Mouse (Mus musculus): ENCODE measurements around the gene Scgb1c1.

The Scgb1c1 gene

GRCm38 (mm10) chr7:140843806-140844205, 1.5 kb upstream of the Scgb1c1 start:
- no peak for DNase-seq (ENCODE audit: low spot score in 2 of 2)

DNA sequence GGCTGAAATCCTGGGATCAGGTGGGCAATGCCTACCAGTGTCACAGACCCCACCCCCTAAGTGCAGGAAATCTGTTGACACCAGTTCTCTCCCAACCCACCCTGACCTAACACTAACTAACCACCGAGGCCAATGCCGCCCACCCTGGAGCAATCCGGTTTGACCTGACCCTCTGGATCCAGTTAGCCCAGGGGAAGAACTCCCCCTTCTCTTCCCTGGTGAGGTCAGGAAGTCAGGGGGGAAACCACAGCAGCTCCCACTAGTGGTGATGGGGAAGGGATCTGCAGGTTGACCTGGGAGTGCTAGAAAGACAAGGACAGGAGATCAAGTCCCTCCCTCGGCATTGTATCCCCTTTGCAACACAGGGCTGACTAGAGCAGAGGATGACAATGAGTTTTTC, 336 bp downstream of the Scgb1c1 start:
- DNase-seq (ENCODE audit: low spot score in 2 of 2) = no peak

DNA sequence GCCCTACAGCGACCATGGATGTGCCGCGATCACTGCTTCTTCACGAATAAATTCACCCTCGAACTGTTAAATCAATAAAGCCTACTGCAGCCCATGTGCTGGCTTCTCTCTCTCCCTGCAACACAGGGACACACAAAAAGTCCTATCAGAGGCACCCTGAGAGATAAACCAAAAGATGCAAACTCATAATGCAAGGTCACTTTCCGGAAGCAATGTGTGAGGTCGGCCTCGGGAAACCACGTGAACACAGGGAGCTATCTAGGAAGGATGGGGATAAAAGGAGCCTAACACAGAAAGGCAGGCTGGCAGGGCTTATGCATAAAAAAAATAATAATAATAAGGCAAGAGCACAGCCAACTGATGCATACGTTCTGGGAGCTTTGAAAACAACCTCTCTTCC, 1.3 kb downstream of the Scgb1c1 start:
- no peak for DNase-seq (ENCODE audit: low spot score in 2 of 2)

- DNase-seq (ENCODE audit: low spot score in 2 of 2) = no peak
These were observed 2.6 kb downstream of the Scgb1c1 start, which contains the start of gene Odf3 for GRCm38 (mm10) chr7:140847755-140848580. Gene Odf3, plus strand, starts transcription at chr7:140847805.

DNA sequence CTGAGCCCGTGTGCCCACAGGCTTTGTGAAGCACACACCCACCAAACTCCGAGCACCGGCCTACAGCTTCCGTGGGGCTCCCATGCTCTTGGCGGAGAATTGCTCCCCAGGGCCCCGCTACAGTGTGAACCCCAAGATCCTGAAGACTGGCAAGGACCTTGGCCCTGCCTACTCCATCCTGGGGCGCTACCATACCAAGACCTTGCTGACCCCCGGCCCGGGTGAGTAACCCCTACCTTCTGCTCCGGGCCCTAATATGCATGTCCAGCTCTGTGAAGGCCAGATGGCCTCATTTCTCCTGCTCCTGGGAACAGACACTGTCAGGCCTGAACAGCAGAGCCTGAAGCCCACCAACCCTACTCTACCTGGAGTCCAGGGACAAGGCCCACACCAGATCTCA, 3.2 kb downstream of the Scgb1c1 start:
- DNase-seq (ENCODE audit: low spot score in 2 of 2) = no peak

GRCm38 (mm10) chr7:140851916-140852315, 6.6 kb downstream of the Scgb1c1 start:
- DNase-seq (ENCODE audit: low spot score in 2 of 2) = no peak

DNA sequence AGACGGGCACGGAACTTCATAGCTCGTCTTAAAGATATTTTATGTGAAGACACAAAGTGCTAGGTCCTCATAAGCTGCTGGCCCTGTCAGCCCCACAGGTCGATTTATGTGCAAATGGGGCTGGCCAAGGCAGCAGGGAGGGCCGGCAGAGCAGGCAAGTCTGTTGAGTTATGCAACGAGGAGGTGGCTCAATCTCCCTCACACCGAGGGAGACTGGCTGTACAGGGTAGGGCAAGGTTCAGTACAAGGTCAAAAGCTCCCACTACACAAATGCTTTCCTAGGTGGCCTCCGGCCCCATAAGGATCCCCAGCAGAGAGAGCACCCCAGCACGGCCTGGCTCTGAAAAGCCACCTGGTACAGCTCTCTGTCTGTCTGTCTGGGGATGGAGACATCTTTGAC, 8.0 kb downstream of the Scgb1c1 start:
- DNase-seq (ENCODE audit: low spot score in 2 of 2) = no peak

DNA sequence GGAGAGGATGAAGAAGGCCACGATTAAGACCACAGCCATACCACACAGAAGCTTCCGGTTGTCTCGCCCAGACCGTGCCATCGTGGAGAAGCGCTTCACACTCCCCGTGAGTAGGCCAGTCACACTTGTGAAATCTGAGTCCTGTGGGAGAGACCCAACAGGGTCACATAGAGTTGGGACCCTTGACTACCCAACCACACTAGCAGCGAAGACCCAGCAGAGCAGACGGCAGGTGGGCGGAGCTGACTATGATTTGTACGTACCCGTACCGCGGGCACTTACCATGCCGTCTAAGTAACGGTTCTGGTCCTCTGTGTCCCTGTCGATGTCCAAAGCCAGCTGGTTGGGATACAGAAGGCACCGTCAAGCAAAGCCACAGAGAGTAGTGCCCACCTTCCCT, 9.1 kb downstream of the Scgb1c1 start:
- no peak for DNase-seq (ENCODE audit: low spot score in 2 of 2)

DNA sequence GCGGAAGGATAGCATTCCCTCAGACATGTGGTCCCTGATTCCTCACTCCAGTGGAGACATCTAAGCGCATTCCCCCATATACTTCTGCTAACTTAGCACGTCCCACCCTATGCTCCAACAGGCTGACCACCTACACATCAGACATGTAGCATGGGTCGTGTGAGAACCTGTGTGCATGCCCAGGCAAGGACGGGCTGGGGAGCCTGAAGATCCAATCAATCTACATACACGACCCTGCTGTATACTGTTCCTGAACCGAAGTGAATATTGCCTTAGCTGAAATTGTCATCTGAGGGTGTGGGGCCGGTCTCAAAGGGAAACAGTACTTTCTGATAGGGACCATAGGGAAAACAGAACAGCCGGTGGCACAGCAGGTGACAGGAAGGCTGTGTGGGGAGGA, 9.8 kb downstream of the Scgb1c1 start:
- DNase-seq (ENCODE audit: low spot score in 2 of 2) = no peak

- peak; percentile 52 to 58 for DNase-seq (ENCODE audit: low spot score in 2 of 2)
These were observed 10.8 kb downstream of the Scgb1c1 start, which contains the start of gene Gm45785 for GRCm38 (mm10) chr7:140855860-140856784. Gene Gm45785, minus strand, starts transcription at chr7:140856331.

DNA sequence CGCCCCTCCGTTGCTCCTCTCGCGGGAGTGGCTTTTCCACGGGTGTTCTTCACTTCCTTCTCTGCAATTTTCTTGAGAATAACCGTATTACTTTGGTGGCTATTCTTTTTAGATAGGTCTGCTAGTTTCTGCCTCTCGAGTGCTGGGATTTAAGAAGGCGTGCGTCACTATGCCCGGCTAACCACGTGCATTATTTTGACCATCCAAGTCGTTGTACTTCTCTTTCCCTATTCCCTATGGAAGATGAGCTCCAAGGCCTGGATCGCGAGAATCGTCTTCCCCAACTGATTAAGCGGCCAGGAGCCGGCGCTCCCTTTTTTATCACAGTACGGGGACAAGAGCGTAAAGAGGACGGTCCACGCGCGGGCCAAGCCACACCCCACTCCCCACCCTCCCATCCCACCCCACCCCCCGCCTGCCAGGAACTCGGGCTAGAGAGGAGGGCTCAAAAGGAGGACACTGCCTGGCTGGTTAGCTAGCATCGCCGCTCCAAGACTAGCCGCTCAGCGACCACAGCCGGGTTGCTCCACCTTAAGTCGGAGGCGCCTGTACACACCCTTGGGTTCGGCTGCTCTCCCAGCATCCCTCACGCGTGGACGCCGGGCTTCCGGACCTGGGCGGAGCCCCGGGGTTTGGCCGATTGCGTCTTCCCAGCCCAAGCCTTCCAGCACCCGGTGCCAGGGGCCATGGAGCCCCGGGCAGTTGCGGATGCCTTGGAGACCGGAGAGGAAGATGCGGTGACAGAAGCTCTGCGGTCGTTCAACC, 11.6 kb downstream of the Scgb1c1 start, which contains the start of gene Ric8a:
Ric8a (plus strand) TSS at position 173 of the 765 bp plus-strand sequence.
- peak; percentile 78 to 85 for DNase-seq (ENCODE audit: low spot score in 2 of 2)

- no peak for DNase-seq (ENCODE audit: low spot score in 2 of 2)
These were observed 12.5 kb downstream of the Scgb1c1 start, which contains the start of gene Bet1l for GRCm38 (mm10) chr7:140857550-140858505. Gene Bet1l, minus strand, starts transcription at chr7:140857577.

DNA sequence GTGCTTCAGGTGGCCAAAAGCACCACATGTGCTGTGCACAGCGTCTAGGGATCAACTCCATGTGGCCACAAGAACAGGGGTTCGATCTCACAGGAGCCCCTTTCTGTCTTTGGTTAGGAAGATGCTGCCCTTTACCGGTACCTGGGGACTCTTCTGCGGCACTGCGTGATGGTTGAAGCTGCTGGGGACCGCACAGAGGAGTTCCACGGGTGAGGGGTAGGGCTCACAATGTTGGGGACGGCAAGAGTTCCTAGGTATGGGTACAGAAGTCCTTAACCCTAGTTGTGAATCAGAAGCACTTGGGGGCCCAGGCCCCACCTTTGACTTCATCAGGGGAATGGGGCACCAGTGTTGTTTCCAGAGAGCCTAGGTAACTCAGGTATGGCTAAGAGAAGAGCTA, 13.4 kb downstream of the Scgb1c1 start:
- DNase-seq (ENCODE audit: low spot score in 2 of 2) = no peak

DNA sequence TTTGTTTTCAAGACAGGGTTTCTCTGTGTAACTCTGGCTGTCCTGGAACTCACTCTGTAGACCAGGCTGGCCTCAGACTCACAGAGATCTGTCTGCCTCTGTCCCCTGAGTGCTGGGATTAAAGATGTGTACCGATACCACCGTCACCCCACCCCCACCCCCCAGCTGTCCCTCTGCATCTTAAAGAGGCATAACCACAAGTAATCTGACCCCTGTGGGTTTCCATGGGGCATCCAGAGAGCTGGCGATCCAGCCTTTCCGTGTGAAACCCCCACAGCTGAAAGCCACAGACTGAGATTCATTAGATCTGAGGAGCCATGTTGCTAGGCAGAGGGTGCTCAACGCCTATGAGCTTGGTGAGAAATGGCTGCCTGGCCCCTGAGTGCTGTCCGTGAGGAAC, 14.7 kb downstream of the Scgb1c1 start:
- DNase-seq (ENCODE audit: low spot score in 2 of 2) = no peak

GRCm38 (mm10) chr7:140860728-140861127, 15.4 kb downstream of the Scgb1c1 start:
- DNase-seq (ENCODE audit: low spot score in 2 of 2) = no peak

DNA sequence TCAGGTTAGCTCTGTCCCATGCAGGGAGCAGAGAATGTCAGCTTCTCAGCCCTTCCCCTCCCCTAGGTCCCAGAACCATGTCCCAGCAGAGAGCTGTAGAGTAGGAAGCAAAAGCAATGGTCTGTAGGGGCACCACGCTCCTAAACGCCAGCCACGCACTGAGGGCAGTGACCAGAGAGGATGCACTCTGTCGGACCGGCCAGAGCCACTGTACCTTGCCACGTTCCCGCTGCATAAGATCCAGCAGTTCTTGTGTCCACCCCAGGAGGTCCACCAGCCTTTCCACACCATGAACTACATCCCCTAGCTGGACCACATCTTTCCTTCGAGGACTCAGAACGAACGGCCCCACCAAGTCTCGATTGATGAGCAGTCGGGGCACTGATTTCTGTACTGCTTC, 19.4 kb downstream of the Scgb1c1 start:
- no peak for DNase-seq (ENCODE audit: low spot score in 2 of 2)

DNA sequence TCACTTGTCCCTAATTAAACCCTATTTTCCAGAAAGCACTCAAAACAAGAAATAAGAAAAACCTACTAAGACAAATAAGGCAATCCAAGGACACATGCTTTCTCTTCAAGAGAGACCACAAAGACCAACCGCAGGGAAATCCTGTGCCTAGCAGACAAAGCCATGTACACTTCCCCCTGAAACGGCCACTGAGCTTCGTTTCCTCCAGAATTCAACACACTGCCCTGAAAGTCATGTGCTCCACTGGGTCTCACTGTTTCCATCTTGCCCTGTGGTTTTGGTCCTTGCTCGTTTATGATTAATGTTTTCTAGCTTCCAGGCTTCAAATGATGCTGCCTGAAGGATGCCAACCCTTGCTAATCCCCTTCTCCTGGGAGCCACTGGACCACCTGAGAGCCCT, 28.9 kb downstream of the Scgb1c1 start:
- DNase-seq (ENCODE audit: low spot score in 2 of 2) = no peak

DNA sequence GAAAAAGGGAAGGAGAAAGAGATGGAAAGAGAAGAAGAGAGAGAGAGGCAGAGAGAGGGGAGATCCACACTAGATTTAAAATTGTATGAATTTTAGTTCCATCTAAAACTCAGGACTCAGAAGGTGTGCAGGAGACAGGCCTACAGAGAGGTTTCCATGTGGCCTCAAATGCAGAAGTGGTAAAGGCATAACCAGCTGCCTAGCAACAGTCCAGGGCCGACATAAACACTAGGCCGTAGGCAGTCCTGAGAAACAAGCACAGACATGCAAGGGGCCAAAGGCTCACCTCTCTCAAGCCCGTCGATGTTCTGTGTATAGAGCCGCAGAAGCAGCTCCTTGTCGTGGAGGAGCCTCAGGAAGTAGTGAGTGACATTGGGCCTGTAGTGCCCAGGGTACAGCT, 32.0 kb downstream of the Scgb1c1 start:
- no peak for DNase-seq (ENCODE audit: low spot score in 2 of 2)

DNA sequence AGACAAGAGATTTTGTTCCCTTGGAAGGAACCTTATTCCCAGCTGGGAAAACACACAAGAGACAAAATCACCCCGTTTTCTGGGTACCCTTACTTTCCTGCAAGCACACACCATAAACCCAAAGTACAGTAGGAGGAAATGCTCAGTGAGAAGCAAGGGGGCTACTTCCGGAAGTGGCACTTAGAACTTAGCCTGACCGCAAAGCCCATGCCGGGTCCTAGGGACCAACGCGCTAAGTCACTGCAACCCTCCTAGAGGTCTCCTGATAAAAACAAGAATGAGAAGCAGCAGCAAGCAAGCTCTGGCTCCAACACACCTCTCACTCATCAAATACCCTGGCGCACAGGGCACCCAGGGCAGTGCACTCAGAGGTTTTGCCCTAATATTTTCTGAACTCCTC, 34.0 kb downstream of the Scgb1c1 start:
- DNase-seq (ENCODE audit: low spot score in 2 of 2) = no peak

GRCm38 (mm10) chr7:140880419-140880818, 35.1 kb downstream of the Scgb1c1 start:
- DNase-seq (ENCODE audit: low spot score in 2 of 2) = no peak
